Mouse (Mus musculus): ENCODE measurements around the gene Cmtm3.

Gene Cmtm3

GRCm38 (mm10) chr8:104343957-104344356 is 4.7 kb downstream of the Cmtm3 start:
- DNase-seq = peak; percentile 91

DNA sequence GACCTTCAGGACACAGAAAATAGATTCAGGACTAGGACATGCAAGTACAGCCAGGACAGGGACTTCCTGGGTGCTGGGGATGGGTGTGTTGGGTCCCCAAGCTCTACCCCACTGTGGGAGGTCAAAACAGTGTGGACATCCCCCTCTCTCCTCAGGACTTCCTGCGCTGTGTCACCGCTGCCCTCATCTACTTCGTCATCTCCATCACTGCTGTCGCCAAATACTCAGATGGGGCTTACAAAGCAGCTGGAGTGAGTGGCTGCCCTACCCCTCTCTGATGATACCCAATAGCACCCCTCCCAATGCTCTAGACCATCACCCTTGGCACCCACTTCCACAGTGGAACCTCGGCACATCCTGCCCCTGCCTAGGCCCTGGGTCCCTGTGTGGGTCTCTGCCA is 5.4 kb downstream of the Cmtm3 start:
- no peak for DNase-seq

- DNase-seq = no peak
Measured at GRCm38 (mm10) chr8:104346706-104347105, 7.5 kb downstream of the Cmtm3 start.

GRCm38 (mm10) chr8:104348971-104349370 is 9.8 kb downstream of the Cmtm3 start:
- DNase-seq = no peak

DNA sequence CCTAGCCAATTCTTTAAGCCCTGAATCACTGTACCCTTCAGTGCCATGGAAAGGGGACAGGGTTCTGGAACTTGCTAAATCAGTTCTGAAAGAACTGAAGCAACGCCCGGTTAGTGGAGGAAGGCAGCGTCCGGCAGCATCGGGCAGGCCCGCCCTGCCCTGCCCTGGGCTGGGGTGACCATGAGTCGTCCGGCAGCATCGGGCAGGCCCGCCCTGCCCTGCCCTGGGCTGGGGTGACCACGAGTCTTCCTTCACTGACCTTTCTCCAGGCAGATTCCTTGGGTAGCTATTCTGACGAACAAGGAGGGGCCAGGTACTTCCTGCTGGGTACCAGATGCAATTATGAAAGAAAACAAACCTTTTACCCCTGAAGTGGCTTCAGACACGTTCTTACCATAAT is 10.8 kb downstream of the Cmtm3 start:
- no peak for DNase-seq

DNA sequence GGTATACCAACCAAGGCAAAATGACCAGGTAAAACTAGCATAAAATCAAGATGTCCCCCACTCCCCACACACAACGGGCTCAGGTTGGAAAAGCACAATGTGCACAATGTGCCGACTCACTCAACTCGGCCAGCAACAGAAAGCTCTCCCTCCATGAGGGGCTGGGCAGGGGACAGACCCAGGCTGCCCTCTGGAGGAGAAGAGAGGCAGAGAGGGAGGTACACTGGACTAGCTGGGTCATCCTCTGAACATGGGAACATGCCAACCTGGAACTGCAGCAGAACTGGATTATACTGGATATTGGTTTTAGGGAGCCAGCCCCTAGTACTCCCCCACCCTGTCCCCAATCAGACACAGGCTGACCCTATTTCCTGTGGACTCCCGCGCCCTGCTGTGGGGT is 14.0 kb downstream of the Cmtm3 start:
- no peak for DNase-seq

DNA sequence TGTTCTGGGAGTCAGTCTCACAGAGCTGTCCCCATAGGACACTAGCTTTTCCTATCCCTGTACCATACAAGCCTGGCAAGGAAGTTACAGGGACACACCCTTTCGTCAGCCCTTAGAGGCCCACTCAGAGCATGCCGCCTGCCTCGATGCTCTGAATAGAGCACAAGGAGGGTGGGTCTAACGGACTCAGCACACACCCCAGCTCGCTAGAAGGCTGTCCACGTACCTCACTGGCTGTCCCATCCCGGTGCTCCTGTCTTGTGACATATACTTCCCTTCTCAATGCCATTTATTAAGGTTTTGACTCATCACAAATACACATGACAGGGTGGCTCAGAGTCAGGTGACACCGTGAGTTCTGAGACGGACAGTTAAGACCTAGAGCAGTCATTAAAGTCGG is 15.3 kb downstream of the Cmtm3 start:
- DNase-seq = no peak

- DNase-seq = no peak
Measured at GRCm38 (mm10) chr8:104358637-104359036, 19.4 kb downstream of the Cmtm3 start.

GRCm38 (mm10) chr8:104359778-104360456 is 20.7 kb downstream of the Cmtm3 start:
- DNase-seq = no peak

- no peak for DNase-seq
Measured at GRCm38 (mm10) chr8:104365695-104366094, 26.5 kb downstream of the Cmtm3 start.

DNA sequence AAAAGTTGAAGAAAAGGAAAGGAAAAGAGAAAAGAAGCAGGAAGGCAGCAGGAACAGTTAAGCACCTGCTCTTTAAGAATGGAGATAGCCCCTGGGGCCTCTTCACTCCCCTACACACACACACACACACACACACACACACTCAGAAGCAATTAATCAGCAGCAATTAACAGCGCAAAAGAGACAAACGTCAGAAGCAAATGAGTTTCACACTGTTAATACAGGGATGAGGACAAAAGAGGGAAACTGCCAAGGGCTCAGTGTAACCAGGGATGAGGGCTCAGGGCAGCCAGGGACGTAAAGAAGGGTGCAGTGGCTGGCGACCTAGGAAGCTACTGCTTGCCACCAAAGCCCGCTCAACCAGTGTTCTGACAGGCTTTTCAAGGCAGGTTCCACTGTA is 28.2 kb downstream of the Cmtm3 start:
- no peak for DNase-seq

DNA sequence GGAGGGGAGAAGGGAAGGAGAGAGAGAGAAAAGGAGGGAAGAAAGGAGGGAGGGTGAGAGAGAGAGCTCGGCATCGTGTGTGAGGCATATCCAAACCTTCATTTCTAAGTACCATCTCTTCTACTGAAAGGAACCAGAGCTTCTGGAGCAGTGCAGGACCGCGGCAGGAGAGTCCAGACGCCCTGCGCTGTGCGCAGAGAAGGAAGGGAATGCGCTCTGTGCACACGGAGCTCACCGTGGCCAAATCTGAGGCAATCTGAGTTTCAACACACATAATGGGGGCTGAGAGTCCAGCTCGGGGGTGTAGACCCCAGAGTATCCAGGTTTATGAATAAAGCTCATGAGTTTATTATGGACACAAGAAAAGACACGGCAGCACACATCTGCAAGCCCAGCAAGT is 30.4 kb downstream of the Cmtm3 start:
- DNase-seq = no peak

DNA sequence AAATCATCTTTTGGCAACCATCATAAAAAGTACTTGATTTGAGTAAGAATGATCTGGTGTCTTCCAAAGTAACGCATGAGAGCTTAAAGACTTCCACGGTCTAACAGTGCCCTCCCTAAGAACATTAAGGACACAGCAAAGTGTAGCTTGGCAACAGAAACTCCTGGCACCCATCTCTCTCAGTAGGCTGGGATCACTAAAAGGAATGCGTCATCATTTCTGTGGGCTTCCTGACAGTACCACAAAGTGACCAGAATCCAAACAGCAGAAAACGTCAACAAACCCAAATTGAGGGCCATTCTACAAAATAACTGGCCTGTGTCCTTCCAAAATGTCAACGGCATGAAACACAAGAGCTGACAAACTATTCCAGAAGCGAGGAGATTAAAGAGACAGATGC is 30.9 kb downstream of the Cmtm3 start:
- DNase-seq = peak; percentile 49

DNA sequence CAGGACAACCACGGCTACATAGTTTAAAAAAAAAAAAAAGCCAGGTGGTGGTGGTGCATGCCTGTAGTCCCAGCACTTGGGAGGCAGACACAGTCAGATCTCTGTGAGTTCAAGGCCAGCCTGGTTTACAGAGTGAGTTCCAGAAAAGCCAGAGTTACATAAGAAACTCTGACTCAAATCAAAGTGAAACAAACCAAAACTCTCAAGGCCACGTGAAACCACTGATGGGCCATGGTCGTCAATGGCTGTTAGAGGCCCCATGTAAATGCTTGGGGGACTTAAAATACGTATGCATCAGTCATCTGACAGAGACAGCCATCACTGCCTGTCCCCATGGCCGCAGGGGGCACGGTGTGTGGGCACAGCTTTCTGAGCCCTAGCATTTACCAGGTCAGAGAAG is 31.9 kb downstream of the Cmtm3 start:
- DNase-seq = no peak

GRCm38 (mm10) chr8:104373779-104374178 is 34.6 kb downstream of the Cmtm3 start:
- DNase-seq = peak; percentile 62

DNA sequence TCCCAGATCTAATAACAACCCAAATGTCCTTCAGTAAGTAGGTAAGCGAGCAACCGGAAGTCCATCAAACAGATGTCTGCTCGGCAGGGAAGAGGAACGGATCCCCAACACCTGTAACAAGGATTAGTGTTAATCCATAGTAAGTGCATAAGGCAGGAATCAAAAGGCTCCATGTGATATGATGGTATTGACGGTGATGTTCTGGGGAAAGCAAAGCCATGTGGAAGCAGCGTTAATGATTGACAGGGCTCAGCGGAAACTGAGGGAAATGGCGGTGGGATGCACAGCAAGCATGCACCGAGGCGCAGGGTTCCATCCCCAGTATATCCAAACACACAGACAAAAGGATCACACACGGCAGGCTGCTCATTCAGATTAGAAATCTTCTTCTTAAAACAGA is 35.1 kb downstream of the Cmtm3 start:
- no peak for DNase-seq

GRCm38 (mm10) chr8:104374864-104375846 is 35.9 kb downstream of the Cmtm3 start:
- peak; percentile 52 for DNase-seq

DNA sequence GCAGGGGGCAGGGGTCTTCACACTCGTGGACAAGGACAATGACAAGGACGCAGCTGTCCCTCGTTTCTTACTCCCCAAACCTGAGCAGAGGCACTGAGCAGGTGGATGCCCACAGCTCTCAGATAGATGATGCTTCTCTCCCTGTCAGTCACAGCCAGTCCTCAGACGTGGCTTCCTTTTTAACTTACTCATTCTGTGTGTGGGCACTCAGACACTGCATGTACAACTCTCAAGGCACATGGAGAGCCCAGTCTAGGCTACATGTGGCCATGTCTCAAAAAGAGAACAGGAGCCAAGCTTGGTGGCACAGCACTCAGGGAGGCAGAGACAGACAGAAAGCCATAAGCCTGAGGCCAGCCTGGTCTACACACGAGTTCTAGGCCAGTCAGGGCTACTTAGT is 36.7 kb downstream of the Cmtm3 start:
- no peak for DNase-seq

DNA sequence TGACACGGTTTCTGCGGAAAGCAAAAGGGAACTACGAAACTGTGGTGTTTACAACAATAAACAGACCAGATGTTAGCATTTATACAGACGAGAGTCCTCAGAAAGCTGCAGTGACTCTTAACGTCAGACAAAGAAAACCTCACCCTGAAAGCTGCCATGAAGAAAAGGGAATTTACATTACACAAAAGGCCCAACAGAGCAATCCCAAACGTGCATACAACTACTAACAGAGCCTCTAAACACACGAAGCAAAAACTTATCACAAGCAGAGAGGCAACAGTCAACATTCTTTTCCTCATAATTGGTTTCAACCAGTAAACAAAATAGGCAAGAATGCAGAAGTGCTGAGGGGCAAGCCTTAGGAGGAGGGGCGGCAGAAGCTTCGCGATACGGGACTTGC is 37.5 kb downstream of the Cmtm3 start:
- DNase-seq = no peak

DNA sequence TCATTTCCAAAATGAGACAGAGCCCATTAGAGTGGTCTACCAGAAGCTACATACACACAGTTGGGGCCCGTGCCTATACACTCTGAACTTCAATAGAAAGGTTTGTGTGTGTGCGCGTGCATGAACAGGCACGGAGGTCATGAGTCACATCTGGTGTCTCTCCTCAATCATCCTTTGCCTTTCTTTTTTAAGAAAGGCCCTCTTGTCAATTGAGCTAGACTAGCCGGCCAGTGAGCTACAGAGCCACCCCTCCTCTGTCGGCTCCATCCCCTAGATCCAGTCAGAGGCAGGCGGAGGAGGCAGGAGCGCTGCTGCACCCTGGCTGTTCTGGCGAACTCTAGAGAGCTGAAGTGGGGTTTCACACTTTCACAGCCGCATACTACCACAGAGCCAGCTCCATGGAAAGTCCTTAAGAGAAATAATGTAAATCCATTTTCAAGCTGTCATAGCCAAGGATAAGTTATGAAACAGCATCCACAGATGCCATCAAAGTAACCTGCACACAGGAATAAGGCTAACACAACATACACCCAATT is 40.2 kb downstream of the Cmtm3 start:
- DNase-seq = no peak

GRCm38 (mm10) chr8:104380269-104380668 is 41.1 kb downstream of the Cmtm3 start:
- no peak for DNase-seq

GRCm38 (mm10) chr8:104380961-104381411 is 41.8 kb downstream of the Cmtm3 start:
- DNase-seq = no peak

DNA sequence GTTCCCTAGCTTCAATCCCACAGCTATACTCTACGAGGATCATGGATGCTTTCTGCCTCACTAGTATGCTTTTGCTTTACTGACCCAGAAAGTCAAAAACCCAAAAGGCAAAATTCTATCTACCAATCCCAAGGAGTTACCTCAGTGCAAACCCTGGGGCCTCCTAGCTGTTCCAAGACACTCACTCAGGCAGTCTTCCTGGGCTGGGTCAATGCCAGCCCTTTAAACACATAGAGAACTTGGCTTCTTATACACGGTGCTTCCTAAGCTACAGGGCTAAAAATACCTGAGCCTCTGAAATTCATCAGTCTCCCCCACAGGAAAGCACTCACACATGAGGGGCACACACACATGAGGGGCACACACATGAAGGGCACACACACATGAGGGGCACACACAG is 44.1 kb downstream of the Cmtm3 start:
- no peak for DNase-seq

DNA sequence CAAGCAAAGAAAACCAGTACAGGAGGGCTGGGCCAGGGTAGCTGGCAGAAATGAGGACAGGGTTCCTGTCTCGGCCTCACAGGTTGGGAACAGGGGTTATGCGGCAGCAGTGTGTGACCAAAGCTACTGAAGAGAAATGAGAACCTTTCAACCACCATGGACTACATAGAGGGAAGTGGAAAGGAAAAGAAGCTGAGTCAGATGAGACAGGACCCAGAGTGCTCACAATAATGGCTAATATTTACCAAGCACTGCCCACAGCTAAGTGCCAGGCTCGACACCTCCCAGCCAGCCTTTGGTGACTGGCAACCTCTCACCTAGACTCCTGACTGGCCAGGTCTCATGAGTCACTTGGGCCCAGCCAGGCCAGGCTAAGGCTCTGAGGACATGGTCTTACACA is 44.8 kb downstream of the Cmtm3 start:
- DNase-seq = peak; percentile 24
